Mouse (Mus musculus): Measurements from ENCODE around the gene Ppm1m. TPM values are rescaled to one million over a fixed set of nuclear protein-coding genes. Genes with fewer than 3 reads are reported as not detected.

Gene Ppm1m
- polyA plus RNA-seq, 1 experiment from 2014 or later: 30.3 TPM

GRCm38 (mm10) chr9:106211680-106212593 lies 12.4 kb upstream of the Ppm1m start:
- H3K4me1 ChIP-seq (ENCODE audit: control insufficient read depth, insufficient read depth, low read length): peaks cover 9% of the 10 kb centered on the region
- H3K4me2 ChIP-seq (ENCODE audit: low read depth): peak overlapping the region; percentile 46
- H3K4me3 ChIP-seq (ENCODE audit: low read depth, low read length): peak overlapping the region; percentile 20
- WGBS: 17% methylated on average over 37 of the region's 37 CpGs
- DNase-seq (ENCODE audit: low spot score): peak; percentile 94
- H3K27ac ChIP-seq (ENCODE audit: low read depth, low read length): 0 out of 2 replicates have a peak overlapping the region, but pooled peaks have one; percentile 27
- peaks cover 3% of the 10 kb centered on the region; the same call in 1 of the 2 replicates for H3K36me3 ChIP-seq (ENCODE audit: control insufficient read depth, insufficient read depth, low read length)
- no peaks in the 10 kb centered on the region for H3K9me3 ChIP-seq (ENCODE audit: control insufficient read depth, low read length)
- H3K27me3 ChIP-seq (ENCODE audit: control insufficient read depth, insufficient read depth, low read length): no peaks in the 10 kb centered on the region
- ATAC-seq (ENCODE audit: insufficient read depth, low FRiP score, low TSS enrichment): peak; percentile 87
- H3K9ac ChIP-seq (ENCODE audit: low read length): peak overlapping the region; percentile 60

- Histone ChIP-seq H3K9ac (ENCODE audit: low read length) (peak overlapping the region; percentile 60), H3K4me1 (ENCODE audit: control insufficient read depth, insufficient read depth, low read length) (peaks cover 9% of the 10 kb centered on the region), H3K36me3 (ENCODE audit: control insufficient read depth, insufficient read depth, low read length) (peaks cover 3% of the 10 kb centered on the region; the same call in 1 of the 2 replicates), H3K9me3 (ENCODE audit: control insufficient read depth, low read length) (no peaks in the 10 kb centered on the region), H3K4me2 (ENCODE audit: low read depth) (peak overlapping the region; percentile 46), H3K4me3 (ENCODE audit: low read depth, low read length) (no peak overlapping the region), H3K27ac (ENCODE audit: low read depth, low read length) (0 out of 2 replicates have a peak overlapping the region, but pooled peaks have one; percentile 27), H3K27me3 (ENCODE audit: control insufficient read depth, insufficient read depth, low read length) (no peaks in the 10 kb centered on the region)
- WGBS: 42% methylated on average over 9 of the region's 9 CpGs
- DNase-seq (ENCODE audit: low spot score) (no peak), ATAC-seq (ENCODE audit: insufficient read depth, low FRiP score, low TSS enrichment) (peak; percentile 13; the same call in 1 of the 2 replicates)
Measured at GRCm38 (mm10) chr9:106210853-106211609, 11.5 kb upstream of the Ppm1m start.

- ATAC-seq (ENCODE audit: insufficient read depth, low FRiP score, low TSS enrichment): no peak
- no peak overlapping the region for H3K4me3 ChIP-seq (ENCODE audit: low read depth, low read length)
- H3K4me2 ChIP-seq (ENCODE audit: low read depth): no peak overlapping the region
- no peak overlapping the region for H3K9ac ChIP-seq (ENCODE audit: low read length)
- peaks cover 3% of the 10 kb centered on the region; the same call in 1 of the 2 replicates for H3K36me3 ChIP-seq (ENCODE audit: control insufficient read depth, insufficient read depth, low read length)
- H3K27me3 ChIP-seq (ENCODE audit: control insufficient read depth, insufficient read depth, low read length): no peaks in the 10 kb centered on the region
- H3K4me1 ChIP-seq (ENCODE audit: control insufficient read depth, insufficient read depth, low read length): peaks cover 9% of the 10 kb centered on the region
- DNase-seq (ENCODE audit: low spot score): no peak
- WGBS: 91% methylated on average over 4 of the region's 4 CpGs
- no peak overlapping the region for H3K27ac ChIP-seq (ENCODE audit: low read depth, low read length)
- no peaks in the 10 kb centered on the region for H3K9me3 ChIP-seq (ENCODE audit: control insufficient read depth, low read length)
Measured at GRCm38 (mm10) chr9:106209954-106210353, 10.4 kb upstream of the Ppm1m start.

- Histone ChIP-seq H3K36me3 (ENCODE audit: control insufficient read depth, insufficient read depth, low read length) (no peaks in the 10 kb centered on the region), H3K27me3 (ENCODE audit: control insufficient read depth, insufficient read depth, low read length) (no peaks in the 10 kb centered on the region), H3K27ac (ENCODE audit: low read depth, low read length) (no peak overlapping the region), H3K4me2 (ENCODE audit: low read depth) (no peak overlapping the region), H3K4me1 (ENCODE audit: control insufficient read depth, insufficient read depth, low read length) (peaks cover 18% of the 10 kb centered on the region), H3K9me3 (ENCODE audit: control insufficient read depth, low read length) (no peaks in the 10 kb centered on the region), H3K4me3 (ENCODE audit: low read depth, low read length) (no peak overlapping the region), H3K9ac (ENCODE audit: low read length) (no peak overlapping the region)
- no peak for ATAC-seq (ENCODE audit: insufficient read depth, low FRiP score, low TSS enrichment)
- WGBS: 79% methylated on average over 5 of the region's 5 CpGs
- no peak for DNase-seq (ENCODE audit: low spot score)
Measured at GRCm38 (mm10) chr9:106208181-106208580, 8.6 kb upstream of the Ppm1m start.

- 76% methylated on average over 2 of the region's 2 CpGs for WGBS
- Histone ChIP-seq H3K4me3 (ENCODE audit: low read depth, low read length) (no peak overlapping the region), H3K9ac (ENCODE audit: low read length) (no peak overlapping the region), H3K27ac (ENCODE audit: low read depth, low read length) (no peak overlapping the region), H3K27me3 (ENCODE audit: control insufficient read depth, insufficient read depth, low read length) (no peaks in the 10 kb centered on the region), H3K4me2 (ENCODE audit: low read depth) (no peak overlapping the region), H3K4me1 (ENCODE audit: control insufficient read depth, insufficient read depth, low read length) (peaks cover 15% of the 10 kb centered on the region), H3K36me3 (ENCODE audit: control insufficient read depth, insufficient read depth, low read length) (no peaks in the 10 kb centered on the region), H3K9me3 (ENCODE audit: control insufficient read depth, low read length) (no peaks in the 10 kb centered on the region)
- ATAC-seq (ENCODE audit: insufficient read depth, low FRiP score, low TSS enrichment) (no peak), DNase-seq (ENCODE audit: low spot score) (no peak)
Measured at GRCm38 (mm10) chr9:106206515-106206914, 7.0 kb upstream of the Ppm1m start.

GRCm38 (mm10) chr9:106205713-106206290 lies 6.3 kb upstream of the Ppm1m start:
- no peak for DNase-seq (ENCODE audit: low spot score)
- Histone ChIP-seq H3K4me2 (ENCODE audit: low read depth) (no peak overlapping the region), H3K9me3 (ENCODE audit: control insufficient read depth, low read length) (no peaks in the 10 kb centered on the region), H3K27me3 (ENCODE audit: control insufficient read depth, insufficient read depth, low read length) (no peaks in the 10 kb centered on the region), H3K4me1 (ENCODE audit: control insufficient read depth, insufficient read depth, low read length) (peaks cover 9% of the 10 kb centered on the region; the same call in 1 of the 2 replicates), H3K36me3 (ENCODE audit: control insufficient read depth, insufficient read depth, low read length) (no peaks in the 10 kb centered on the region), H3K4me3 (ENCODE audit: low read depth, low read length) (no peak overlapping the region), H3K27ac (ENCODE audit: low read depth, low read length) (no peak overlapping the region), H3K9ac (ENCODE audit: low read length) (no peak overlapping the region)
- WGBS: 87% methylated on average over 7 of the region's 7 CpGs
- no peak for ATAC-seq (ENCODE audit: insufficient read depth, low FRiP score, low TSS enrichment)

- no peak for ATAC-seq (ENCODE audit: insufficient read depth, low FRiP score, low TSS enrichment)
- H3K36me3 ChIP-seq (ENCODE audit: control insufficient read depth, insufficient read depth, low read length): no peaks in the 10 kb centered on the region
- no peak overlapping the region for H3K4me3 ChIP-seq (ENCODE audit: low read depth, low read length)
- peak overlapping the region; percentile 50 for H3K4me2 ChIP-seq (ENCODE audit: low read depth)
- no peak overlapping the region for H3K27ac ChIP-seq (ENCODE audit: low read depth, low read length)
- no peak for DNase-seq (ENCODE audit: low spot score)
- WGBS: 82% methylated on average over 7 of the region's 7 CpGs
- H3K27me3 ChIP-seq (ENCODE audit: control insufficient read depth, insufficient read depth, low read length): no peaks in the 10 kb centered on the region
- H3K4me1 ChIP-seq (ENCODE audit: control insufficient read depth, insufficient read depth, low read length): peaks cover 11% of the 10 kb centered on the region
- no peak overlapping the region; the same call in 1 of the 2 replicates for H3K9ac ChIP-seq (ENCODE audit: low read length)
- H3K9me3 ChIP-seq (ENCODE audit: control insufficient read depth, low read length): no peaks in the 10 kb centered on the region
Measured at GRCm38 (mm10) chr9:106203990-106204851, 4.7 kb upstream of the Ppm1m start.

All from neural tube, embryonic 11.5 days (tissue).